Mouse (Mus musculus): Measurements from ENCODE around the gene Sema3e.

DNA sequence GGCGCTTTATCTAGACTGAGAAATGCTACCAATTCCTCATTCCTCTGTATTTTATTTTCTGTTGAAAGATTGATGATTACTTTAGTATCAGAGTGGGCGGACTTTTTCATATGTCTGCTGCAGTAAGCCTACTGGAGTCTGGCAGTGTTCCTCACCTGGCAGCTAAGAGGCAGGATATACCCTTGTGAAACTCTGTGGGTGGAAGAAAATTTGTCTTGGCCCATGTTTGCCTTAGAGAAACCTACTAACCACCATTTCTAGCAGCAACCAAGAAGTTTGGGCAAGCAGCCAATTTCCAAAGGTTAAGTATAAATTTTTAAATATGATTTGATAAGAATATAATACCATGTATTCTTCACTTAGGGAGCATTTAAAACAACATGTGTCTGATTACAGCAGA is 63.0 kb downstream of the Sema3e start:
- TF ChIP-seq MEF2A (IDR thresholded peaks at IDR 0.05; ENCODE audit: borderline replicate concordance, low read depth, low read length), result no peak
- no peak for TF ChIP-seq CHD1 (IDR thresholded peaks at IDR 0.05; ENCODE audit: low read depth, low read length)
- no peak for TF ChIP-seq USF1 (IDR thresholded peaks at IDR 0.05; ENCODE audit: low read depth, low read length)
- no peak for TF ChIP-seq EP300 (IDR thresholded peaks at IDR 0.05; ENCODE audit: low read length)

All from CH12.LX (cell line).